Mouse (Mus musculus) embryonic fibroblast, embryonic 13.5 days (primary cell): ENCODE measurements around the gene Galnt2. TPM values are rescaled to one million over a fixed set of nuclear protein-coding genes. Genes with fewer than 3 reads are reported as not detected.

ENCODE experiments used
- H3K27ac ChIP-seq: 2 replicates; pipeline ENCODE4 v1.5.1; 2012; ENCODE audit warnings: low read length, control low read depth, inconsistent platforms; ENCODE audit not compliant: insufficient read depth
- H3K4me1 ChIP-seq: 2 replicates; pipeline ENCODE4 v1.6.1; 2011; ENCODE audit warnings: low read length; ENCODE audit not compliant: control insufficient read depth, insufficient read depth
- H3K4me3 ChIP-seq: 2 replicates; pipeline ENCODE4 v1.5.1; 2011; ENCODE audit warnings: mild to moderate bottlenecking, control low read depth, low read length; ENCODE audit not compliant: insufficient read depth
- CTCF ChIP-seq: IDR thresholded peaks from 2 replicates; pipeline ENCODE4 v1.5.1; 2011; ENCODE audit warnings: mild to moderate bottlenecking, control low read depth, low read length, moderate library complexity, borderline replicate concordance; ENCODE audit not compliant: insufficient read depth
- POLR2A ChIP-seq: IDR thresholded peaks from 2 replicates; pipeline ENCODE4 v1.6.1; 2011; ENCODE audit warnings: low read depth, mild to moderate bottlenecking, control low read depth, low read length, moderate library complexity
- polyA plus RNA-seq: library from polyadenylated mRNA; stranded (reverse); fragments of >200 nt; gene quantifications from 2 replicates; pipeline ENCODE4 v1.2.4, GENCODE M21; 2011; ENCODE audit warnings: low read depth; ENCODE audit not compliant: missing spikeins, insufficient read length

Gene Galnt2
- polyA plus RNA-seq, 1 experiment: 20.3 TPM

- H3K4me1 ChIP-seq: no peaks in the 10 kb centered on the region
- no peak overlapping the region for H3K4me3 ChIP-seq
- TF ChIP-seq CTCF: no peak
- TF ChIP-seq POLR2A: no peak
- no peak overlapping the region for H3K27ac ChIP-seq
Observed at GRCm38 (mm10) chr8:124393927-124394326, 162.7 kb downstream of the Galnt2 start.

DNA sequence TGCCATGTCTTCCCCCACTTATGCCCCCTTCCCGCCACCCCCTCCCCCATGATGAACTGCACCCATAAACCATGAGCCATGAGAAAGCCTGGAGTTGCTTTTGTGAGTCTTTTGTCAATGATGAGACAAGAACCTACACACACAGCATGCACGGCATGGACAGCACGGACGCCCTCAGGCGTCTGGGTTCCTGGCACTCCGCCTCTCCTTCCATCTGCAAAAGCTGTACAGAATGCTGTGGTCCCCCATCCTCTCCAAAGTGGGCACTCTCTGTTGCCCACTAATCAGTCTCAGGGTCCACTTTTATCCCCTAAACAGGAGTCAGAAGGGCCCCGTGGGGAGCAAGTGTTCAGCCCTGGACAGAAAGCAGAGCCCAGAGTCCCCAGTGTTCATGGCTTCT lies 163.8 kb downstream of the Galnt2 start:
- H3K4me3 ChIP-seq: no peak overlapping the region
- no peaks in the 10 kb centered on the region for H3K4me1 ChIP-seq
- no peak overlapping the region for H3K27ac ChIP-seq
- TF ChIP-seq CTCF: no peak
- no peak for TF ChIP-seq POLR2A

Other genes with a start within 250 kb of the Galnt2 start
- 16.2 and 21.4 TPM in 2 replicates for gene Abcb10, start 248.3 kb upstream of the Galnt2 start, polyA plus RNA-seq
- 30.6 and 36.3 TPM in 2 replicates for gene Taf5l, start 210.0 kb upstream of the Galnt2 start, polyA plus RNA-seq
- 14.6 and 15.9 TPM in 2 replicates for gene Urb2, start 209.9 kb upstream of the Galnt2 start, polyA plus RNA-seq
- 0.42 and 0.80 TPM in 2 replicates for gene Pgbd5, start 208.3 kb downstream of the Galnt2 start, polyA plus RNA-seq